Mouse (Mus musculus) gastrocnemius, adult 18-20 months (tissue): ENCODE data around the gene Raly. TPM values are rescaled to one million over a fixed set of nuclear protein-coding genes. Genes with fewer than 3 reads are reported as not detected.

Experiments used
- total RNA-seq, 2 experiments: library from RNA; stranded (reverse); gene quantifications; 2 replicates each; pipeline ENCODE4 v1.2.3; 2021

Gene Raly
- total RNA-seq, 2 experiments from 2014 or later = 54.4 to 59.5 TPM

Other genes with a start within 250 kb of the Raly start
- not detected for gene 1700003F12Rik, start 244.0 kb upstream of the Raly start, total RNA-seq
- not detected for gene Actl10, start 239.3 kb upstream of the Raly start, total RNA-seq
- under 1 TPM; 0.30 to 0.36 TPM for gene Necab3, start 232.2 kb upstream of the Raly start, total RNA-seq
- under 1 TPM; 0.28 to 0.30 TPM for gene E2f1, start 221.2 kb upstream of the Raly start, total RNA-seq
- gene Pxmp4, start 187.4 kb upstream of the Raly start, total RNA-seq = 10 to 100 TPM; 12.3 to 14.1 TPM
- 1 to 10 TPM; 2.5 to 2.9 TPM for gene Zfp341, start 177.8 kb upstream of the Raly start, total RNA-seq
- not detected for gene 4930519P11Rik, start 177.7 kb upstream of the Raly start, total RNA-seq
- gene Chmp4b, start 139.4 kb upstream of the Raly start, total RNA-seq = 100 to 1,000 TPM; 121 to 127 TPM
- not detected for gene Gm14214, start 21.1 kb upstream of the Raly start, total RNA-seq
- gene a, start 306 bp downstream of the Raly start, total RNA-seq = not detected
- gene Eif2s2, start 101.8 kb downstream of the Raly start, total RNA-seq = 100 to 1,000 TPM; 119 to 131 TPM
- not detected for gene Gm14226, start 227.2 kb downstream of the Raly start, total RNA-seq